Mouse (Mus musculus) common myeloid progenitor, adult 5-6 weeks (primary cell): ENCODE results near the gene Frk. TPM values are rescaled to one million over a fixed set of nuclear protein-coding genes. Genes with fewer than 3 reads are reported as not detected.
"Not testable (repeated sequence)": the region's sequence is repeated elsewhere in the genome, so short reads cannot be mapped to it uniquely, and the experiment has no call there.

Experiments used
- ATAC-seq: replicated peaks from 2 replicates; pipeline ENCODE4 v1.8.0; 2016; ENCODE audit warnings: low read depth, mild to moderate bottlenecking, moderate TSS enrichment, inconsistent platforms; ENCODE audit not compliant: poor library complexity, severe bottlenecking
- total RNA-seq: library from RNA; stranded (forward); fragments of 200-1000, 187-1606 nt; gene quantifications from 2 replicates; pipeline ENCODE4 v1.2.3, GENCODE M21; 2017

Gene Frk
- total RNA-seq, 1 experiment from 2014 or later: not detected

DNA sequence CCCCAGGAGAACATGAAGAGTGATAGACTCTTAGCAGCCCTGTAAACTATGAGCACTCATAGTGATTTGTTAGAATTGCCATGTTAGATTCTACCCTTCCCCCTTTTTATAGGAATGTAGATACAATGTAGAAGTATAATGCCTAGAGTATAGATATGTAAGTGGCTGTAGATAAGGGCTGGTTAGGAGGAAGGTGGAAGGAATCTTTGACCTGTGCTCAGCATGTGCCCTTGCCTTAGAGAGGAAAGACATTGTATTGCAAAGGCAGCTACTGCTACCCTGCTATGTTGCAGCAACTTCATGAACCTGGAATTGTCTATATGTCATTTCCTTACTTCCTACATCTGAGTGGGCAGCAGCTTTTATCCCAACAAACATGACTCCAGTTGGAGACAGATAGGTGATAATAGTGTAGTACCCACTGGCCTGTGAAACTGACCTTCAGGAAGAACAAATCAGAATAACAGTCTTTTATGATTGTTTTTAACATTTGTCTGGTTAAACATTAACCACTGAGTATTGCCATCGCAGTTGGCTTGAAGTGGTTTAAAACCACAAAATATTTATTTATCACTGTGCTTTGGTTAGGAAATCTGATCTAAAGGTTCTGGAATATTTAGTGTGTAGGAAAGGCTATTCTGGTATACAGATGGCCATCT, 80.4 kb downstream of the Frk start:
- no peak for ATAC-seq

DNA sequence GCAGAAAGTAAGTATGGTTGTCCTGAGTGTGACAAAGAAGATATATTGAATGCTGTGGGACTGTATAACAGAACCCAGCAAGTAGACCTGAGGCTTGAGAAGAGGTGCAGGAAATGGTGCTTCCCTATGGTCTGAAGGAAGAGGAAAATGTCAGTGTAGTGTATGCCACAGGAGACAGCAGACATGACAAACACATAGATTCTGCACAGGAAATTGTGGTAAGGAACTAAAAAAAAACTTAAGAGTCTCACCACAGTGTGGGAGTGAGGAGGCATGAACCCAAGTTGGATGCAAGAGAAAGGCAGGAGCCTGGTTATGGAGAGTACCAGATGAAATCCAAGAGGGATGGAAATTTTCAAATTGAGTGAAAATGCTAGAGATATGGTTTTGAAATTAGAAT, 132.3 kb downstream of the Frk start:
- peak; percentile 54 for ATAC-seq

DNA sequence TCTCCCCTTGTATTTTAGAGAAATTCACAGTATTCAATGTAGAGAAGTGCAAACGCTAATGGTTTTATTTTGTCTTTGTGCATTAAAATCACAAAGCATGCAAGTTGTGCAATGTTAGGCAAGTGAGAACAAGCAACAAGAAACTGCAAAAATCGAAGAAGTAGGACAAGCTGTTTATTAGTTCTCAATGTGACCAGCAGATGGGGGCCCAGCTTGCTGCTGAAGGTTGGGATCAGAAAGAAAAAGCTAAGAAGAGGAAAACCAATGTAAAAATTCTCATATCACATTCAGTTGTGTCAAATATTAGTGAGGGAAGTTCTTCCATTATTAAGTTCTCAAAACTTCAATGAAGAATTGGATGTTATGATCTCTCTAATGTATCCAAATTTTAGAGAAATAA, 134.0 kb downstream of the Frk start:
- ATAC-seq: no peak

DNA sequence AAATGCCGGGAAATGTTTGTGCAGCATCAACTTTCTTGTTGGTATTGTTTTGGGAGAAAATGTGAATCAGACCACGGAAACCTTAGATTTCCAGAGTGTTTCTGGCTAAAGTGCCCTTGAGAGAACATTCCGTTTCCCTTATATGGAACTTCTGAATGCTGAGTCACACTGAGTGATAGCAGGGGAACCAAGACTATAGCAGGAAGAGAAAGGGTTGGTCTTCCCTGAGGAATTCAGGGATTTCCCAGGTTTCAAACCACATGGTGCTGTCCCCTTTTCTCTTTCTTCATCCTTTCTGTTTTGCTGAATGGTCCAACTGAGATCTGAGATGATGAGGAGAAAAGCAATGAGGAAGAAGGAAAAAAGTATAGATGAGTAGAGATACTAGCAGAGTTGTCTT, 135.3 kb downstream of the Frk start:
- ATAC-seq: no peak

DNA sequence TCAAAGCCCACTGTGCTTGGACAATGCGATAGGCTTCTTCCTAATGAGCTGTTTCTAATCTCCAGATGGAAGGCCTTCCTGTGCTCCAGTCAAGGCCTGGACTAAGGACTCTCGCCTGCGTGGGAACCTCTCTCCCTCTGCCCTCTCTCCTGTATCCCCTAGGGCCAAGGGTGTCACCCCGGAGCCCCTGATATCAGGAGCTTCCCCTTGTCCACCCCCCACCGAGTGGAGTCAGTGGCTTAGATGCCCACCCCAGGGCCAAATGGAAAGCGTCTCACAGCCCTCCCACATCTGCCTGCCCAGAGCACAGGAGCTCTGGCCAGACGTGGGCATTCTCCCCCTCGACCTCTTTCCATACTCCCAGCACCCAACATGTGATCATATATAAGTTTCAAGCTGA, 137.3 kb downstream of the Frk start:
- not testable (repeated sequence) for ATAC-seq

DNA sequence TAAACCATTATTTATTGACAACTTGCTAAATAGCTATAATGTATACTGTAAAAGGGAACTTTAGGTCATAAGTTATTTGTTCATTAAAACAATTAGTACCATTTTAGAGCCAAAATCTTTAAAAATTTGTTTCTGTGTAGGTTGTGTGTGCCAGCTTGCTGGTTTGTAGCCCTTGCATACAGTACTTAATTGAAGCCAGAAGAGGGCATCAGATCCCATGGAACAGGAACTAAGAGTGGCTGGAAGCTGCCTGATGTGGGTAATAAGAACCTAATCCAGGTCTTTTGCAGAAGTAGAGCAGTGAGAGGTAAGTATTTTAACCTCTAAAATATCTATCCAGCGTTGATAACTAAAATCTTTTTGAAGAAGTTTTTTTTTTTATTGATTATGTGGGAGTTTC, 155.0 kb downstream of the Frk start:
- ATAC-seq: no peak

Other genes with a start within 250 kb of the Frk start
- gene Tspyl1, start 201.2 kb upstream of the Frk start, total RNA-seq: 54.7 and 57.7 TPM in 2 replicates
- 1.7 and 1.8 TPM in 2 replicates for gene Tspyl4, start 186.0 kb upstream of the Frk start, total RNA-seq
- gene Col10a1, start 93.4 kb upstream of the Frk start, total RNA-seq: not detected in 2 replicates
- gene Nt5dc1, start 64.8 kb upstream of the Frk start, total RNA-seq: 31.4 and 36.5 TPM in 2 replicates